Mouse (Mus musculus) T-helper 17 cell (primary cell): ENCODE data around the gene Mfge8.

Experiments
- in situ Hi-C, 2 experiments: fragments of 300-600 bp; cut with MboI, MseI; formaldehyde crosslinking; loops; 1 replicate in 1 of 2; 2 replicates in 1 of 2; pipeline ENCODE4 v1.15.1; 2025; ENCODE audit warnings: high pct_unique_total_duplicates in 2 of 2

The Mfge8 gene

GRCm38 (mm10) chr7:79130385-79130784 lies 18.5 kb downstream of the Mfge8 start:
- in situ Hi-C loops: no loop called here

GRCm38 (mm10) chr7:79129883-79130282 lies 19.0 kb downstream of the Mfge8 start:
- in situ Hi-C loops: no loop called here

- in situ Hi-C loops: no loop called here
These were observed 25.4 kb downstream of the Mfge8 start for GRCm38 (mm10) chr7:79123465-79123864.

GRCm38 (mm10) chr7:79113848-79114247 lies 35.0 kb downstream of the Mfge8 start:
- in situ Hi-C loops: no loop called here

- in situ Hi-C loops: no loop called here
These were observed 52.4 kb downstream of the Mfge8 start for GRCm38 (mm10) chr7:79096492-79096891.

GRCm38 (mm10) chr7:79089111-79089510 lies 59.7 kb downstream of the Mfge8 start:
- in situ Hi-C loops: loop anchor here in 1 of 2 experiments (10.0 kb wide), 1 partner anchor 274 kb away; no protein-coding TSS in a partner anchor
